Mouse (Mus musculus) liver, adult 2 months (tissue): Measurements from ENCODE around the gene Gm29094. TPM values are rescaled to one million over a fixed set of nuclear protein-coding genes. Genes with fewer than 3 reads are reported as not detected.
A peak's percentile ranks its signal among the peaks of the same experiment; 100 is the strongest.
"Not testable (repeated sequence)": the region's sequence is repeated elsewhere in the genome, so short reads cannot be mapped to it uniquely, and the experiment has no call there.

Experiments used
- DNase-seq: peaks from one replicate; pipeline ENCODE4 v3.0.0-alpha.2; 2011; ENCODE audit warnings: low read depth, low spot score; ENCODE audit errors: extremely low read depth
- H3K27ac ChIP-seq: fragments of 200-500 bp; replicated peaks from 2 replicates; pipeline ENCODE4 v1.5.1; 2012; ENCODE audit warnings: low read depth, mild to moderate bottlenecking, control low read depth, inconsistent platforms, low read length; ENCODE audit not compliant: insufficient read depth
- H3K27me3 ChIP-seq: fragments of 200-500 bp; 2 replicates; pipeline ENCODE4 v1.6.1; 2012; ENCODE audit warnings: mild to moderate bottlenecking, moderate library complexity, low read length, inconsistent platforms; ENCODE audit not compliant: control insufficient read depth, insufficient read depth
- H3K36me3 ChIP-seq: fragments of 200-500 bp; 2 replicates; pipeline ENCODE4 v1.6.1; 2012; ENCODE audit warnings: low read length, inconsistent platforms; ENCODE audit not compliant: control insufficient read depth, insufficient read depth
- H3K4me1 ChIP-seq: fragments of 200-500 bp; 2 replicates; pipeline ENCODE4 v1.6.1; 2011; ENCODE audit warnings: low read length; ENCODE audit not compliant: control insufficient read depth, insufficient read depth
- H3K4me3 ChIP-seq: fragments of 200-500 bp; 2 replicates; pipeline ENCODE4 v1.5.1; 2011; ENCODE audit warnings: low read depth, mild to moderate bottlenecking, control low read depth, low read length, moderate library complexity; ENCODE audit not compliant: insufficient read depth
- H3K79me2 ChIP-seq: fragments of 200-500 bp; 2 replicates; pipeline ENCODE4 v1.6.1; 2012; ENCODE audit warnings: inconsistent platforms, mild to moderate bottlenecking, low read length, moderate library complexity; ENCODE audit not compliant: control insufficient read depth, insufficient read depth
- H3K9ac ChIP-seq: fragments of 200-500 bp; 2 replicates; pipeline ENCODE4 v1.6.1; 2012; ENCODE audit warnings: low read depth, mild to moderate bottlenecking, control low read depth, inconsistent platforms, low read length
- CTCF ChIP-seq: fragments of 200-500 bp; IDR thresholded peaks from 2 replicates; pipeline ENCODE4 v1.5.1; 2011; ENCODE audit warnings: low read depth, low read length, control low read depth
- POLR2A ChIP-seq: fragments of 200-500 bp; IDR thresholded peaks from 2 replicates; pipeline ENCODE4 v1.6.1; 2011; ENCODE audit warnings: low read length, control low read depth; ENCODE audit not compliant: insufficient read depth; ENCODE audit errors: extremely low read depth
- WGBS: fragments of 180-500 bp; shearing (Covaris S2); methylation state at CpG from one replicate; pipeline ENCODE4 v1.1.7; 2018; 5-methylcytosine and 5-hydroxymethylcytosine counted together
- polyA plus RNA-seq: library from polyadenylated mRNA; depleted of rRNA; stranded (reverse); fragments of >200 nt; gene quantifications from 2 replicates; pipeline ENCODE4 v1.2.3, GENCODE M21; 2012
- total RNA-seq: library from RNA; depleted of rRNA; stranded (reverse); fragments of >200 nt; gene quantifications from 2 replicates; pipeline ENCODE4 v1.2.3, GENCODE M21; 2014

The Gm29094 gene
- total and polyA plus RNA-seq, 2 experiments, result not detected

DNA sequence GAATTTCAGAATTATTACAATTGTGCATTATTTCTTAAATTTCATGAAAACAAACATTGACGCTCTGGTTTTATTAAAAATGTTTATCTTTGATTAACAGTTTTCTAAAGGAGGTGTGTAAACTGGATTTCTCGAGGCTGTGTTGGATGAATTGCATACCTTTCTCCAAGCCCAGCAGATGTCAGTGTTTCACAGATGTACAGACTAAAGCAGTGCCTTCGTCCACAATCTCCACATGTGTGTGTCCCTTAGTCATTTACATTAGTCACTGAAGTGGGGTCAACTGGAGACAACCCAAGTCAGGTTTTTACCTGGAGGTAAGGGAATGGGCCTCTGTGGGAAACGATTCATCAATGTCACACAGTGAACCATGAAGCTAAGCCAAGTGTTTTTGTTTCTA lies 26.9 kb downstream of the Gm29094 start:
- WGBS, result 47% methylated on average over 4 of the region's 4 CpGs
- DNase-seq, result peak; percentile 29
- Histone ChIP-seq H3K4me3 (no peak overlapping the region), H3K9ac (no peak overlapping the region), H3K27me3 (no peaks in the 10 kb centered on the region), H3K36me3 (0 out of 2 replicates have a peak, but pooled peaks cover 1% of the 10 kb centered on the region), H3K79me2 (no peaks in the 10 kb centered on the region; the same call in 1 of the 2 replicates), H3K4me1 (no peaks in the 10 kb centered on the region), H3K27ac (no peak overlapping the region)
- TF ChIP-seq CTCF (0 out of 2 replicates have a peak, but pooled peaks have one; percentile 9), POLR2A (no peak)

DNA sequence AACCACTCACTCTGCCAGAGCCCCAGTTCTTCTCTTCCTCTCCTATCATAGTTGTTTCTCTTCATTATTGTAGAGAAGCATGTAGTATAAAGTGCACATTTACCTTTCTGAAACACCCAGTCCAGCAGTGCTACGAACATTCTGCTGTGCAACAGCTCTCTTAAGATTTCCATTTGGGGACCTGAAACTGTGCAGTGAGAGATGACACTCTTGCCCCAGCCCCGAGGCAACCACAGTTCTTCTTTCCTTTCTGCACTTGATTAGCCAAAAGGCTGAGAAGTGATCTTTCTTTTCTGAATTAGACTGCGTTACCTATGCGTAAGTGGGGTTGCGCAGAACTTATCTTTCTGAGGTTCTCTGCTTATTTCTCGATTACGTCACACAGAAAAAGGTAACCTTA lies 28.9 kb downstream of the Gm29094 start:
- no peaks in the 10 kb centered on the region; the same call in 1 of the 2 replicates for H3K79me2 ChIP-seq
- H3K9ac ChIP-seq, result no peak overlapping the region
- no peaks in the 10 kb centered on the region for H3K4me1 ChIP-seq
- no peak for TF ChIP-seq POLR2A
- no peak for TF ChIP-seq CTCF
- no peak overlapping the region for H3K4me3 ChIP-seq
- 82% methylated on average over 7 of the region's 7 CpGs for WGBS
- H3K27me3 ChIP-seq, result no peaks in the 10 kb centered on the region
- no peak for DNase-seq
- H3K27ac ChIP-seq, result no peak overlapping the region
- H3K36me3 ChIP-seq, result 0 out of 2 replicates have a peak, but pooled peaks cover 1% of the 10 kb centered on the region

DNA sequence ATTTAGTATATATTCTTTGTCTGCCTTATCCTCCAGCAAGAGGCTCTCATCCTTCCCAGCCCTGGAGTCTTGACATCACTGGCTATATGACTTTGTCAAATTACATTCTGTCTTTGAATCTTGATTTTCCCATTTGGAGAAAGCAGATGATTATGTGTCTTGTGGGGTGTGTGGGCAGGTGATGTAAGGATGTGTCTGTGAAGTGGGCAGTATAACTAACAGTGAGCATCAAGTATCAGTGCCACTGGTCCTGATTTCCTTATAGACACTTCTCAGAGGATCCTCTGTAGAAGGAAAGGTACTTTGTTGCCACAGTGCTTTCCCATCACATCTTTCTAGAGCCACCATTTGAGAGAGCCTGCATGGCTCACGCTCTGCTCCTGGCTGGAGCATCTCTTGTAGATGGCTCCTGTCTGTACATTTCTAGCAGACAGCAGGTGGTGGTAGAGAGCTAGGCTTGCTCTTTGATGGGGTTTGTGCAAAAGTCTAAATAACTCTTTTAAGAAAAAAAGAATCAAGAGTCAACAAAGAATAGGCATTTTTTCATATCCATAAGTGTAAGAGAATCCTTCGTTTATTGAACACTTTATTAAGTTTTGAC lies 31.8 kb downstream of the Gm29094 start:
- not testable (repeated sequence) for H3K9ac ChIP-seq, H3K79me2 ChIP-seq, H3K4me1 ChIP-seq, H3K36me3 ChIP-seq, H3K27me3 ChIP-seq, H3K27ac ChIP-seq, DNase-seq, H3K4me3 ChIP-seq
- WGBS, result 80% methylated on average over 2 of the region's 2 CpGs

DNA sequence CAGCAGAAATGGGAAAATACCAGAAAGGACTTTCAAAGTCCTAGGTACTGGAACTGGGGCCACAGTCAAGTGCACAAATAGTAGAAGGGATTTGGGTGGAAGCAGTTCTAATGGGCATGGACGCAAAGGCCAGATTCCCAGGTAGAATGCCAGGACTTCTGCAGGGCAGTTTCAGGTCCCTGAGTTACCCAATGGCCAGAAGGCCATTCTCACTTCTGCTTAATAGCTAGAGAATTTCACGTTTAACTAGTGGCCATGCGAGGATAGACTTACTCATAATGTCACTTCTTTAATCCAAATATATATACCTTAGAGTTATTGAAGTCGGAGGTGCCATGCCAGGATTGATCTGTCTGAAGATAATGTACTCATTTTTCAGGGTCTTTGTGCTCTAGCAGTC lies 38.0 kb downstream of the Gm29094 start:
- not testable (repeated sequence) for DNase-seq, H3K9ac ChIP-seq, H3K27ac ChIP-seq, H3K4me1 ChIP-seq, H3K4me3 ChIP-seq, H3K27me3 ChIP-seq, H3K36me3 ChIP-seq, H3K79me2 ChIP-seq
- 75% methylated on average over 4 of the region's 4 CpGs for WGBS

DNA sequence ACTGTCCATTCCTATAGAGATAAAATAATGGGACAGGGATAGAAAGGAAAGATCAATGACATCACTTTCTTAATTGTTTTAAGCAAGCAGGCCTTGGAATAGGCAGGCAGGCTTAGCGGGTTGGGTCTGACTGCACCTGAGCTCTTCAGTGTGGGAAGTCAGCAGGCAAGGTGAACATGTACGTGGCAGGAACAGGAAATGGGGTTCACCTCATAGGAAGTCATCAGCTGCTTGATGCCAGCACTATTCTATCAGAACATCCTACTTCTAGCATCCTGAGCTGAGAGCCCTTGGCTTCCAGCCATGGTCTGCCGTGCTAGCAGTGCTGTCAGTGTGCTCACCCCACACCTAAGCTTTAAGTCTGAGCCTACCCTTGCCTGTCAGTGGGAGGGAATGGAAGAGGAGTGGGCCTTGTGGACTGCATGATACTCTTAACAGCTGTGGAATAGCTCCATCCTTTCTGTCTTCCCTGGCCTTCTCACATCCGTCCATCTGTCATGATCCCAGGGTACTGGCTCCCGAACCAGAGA lies 39.9 kb downstream of the Gm29094 start:
- not testable (repeated sequence) for H3K79me2 ChIP-seq, H3K27ac ChIP-seq, H3K9ac ChIP-seq, H3K27me3 ChIP-seq, H3K4me3 ChIP-seq, H3K4me1 ChIP-seq, H3K36me3 ChIP-seq, DNase-seq
- 82% methylated on average over 5 of the region's 5 CpGs for WGBS

DNA sequence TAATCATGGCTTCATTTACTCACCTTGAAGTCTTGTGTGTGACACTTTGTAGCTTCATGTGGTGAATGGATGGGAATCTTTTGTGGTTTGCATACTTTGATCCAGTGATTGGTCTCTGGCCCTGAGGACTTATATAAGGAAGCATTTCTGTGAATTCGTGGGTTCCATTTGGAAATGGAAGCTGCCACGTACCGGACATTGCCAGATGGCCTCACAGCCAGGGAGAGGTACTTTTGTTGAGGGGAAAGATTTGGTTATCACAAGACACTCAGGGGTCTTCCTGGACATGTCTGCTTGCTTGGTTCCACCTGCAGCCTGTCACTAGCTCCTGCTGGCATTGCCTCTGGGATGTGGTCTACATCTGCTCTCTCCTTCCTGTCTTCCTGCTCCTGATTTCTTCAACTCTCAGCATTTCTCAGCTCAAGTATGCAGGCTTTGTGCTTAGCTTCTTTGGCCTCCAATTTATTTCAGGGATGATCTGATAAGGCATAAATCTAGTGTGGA lies 41.4 kb downstream of the Gm29094 start:
- WGBS, result 90% methylated on average over 3 of the region's 3 CpGs

More for the DNA sequence above, 41.4 kb downstream of the Gm29094 start:
- not testable (repeated sequence) for H3K79me2 ChIP-seq, H3K9ac ChIP-seq, DNase-seq, H3K27ac ChIP-seq, H3K36me3 ChIP-seq, H3K4me1 ChIP-seq, H3K4me3 ChIP-seq, H3K27me3 ChIP-seq
